Mouse (Mus musculus) lung, postnatal 0 days (tissue): Measurements from ENCODE around the gene Atp2a1. TPM values are rescaled to one million over a fixed set of nuclear protein-coding genes. Genes with fewer than 3 reads are reported as not detected.
A peak's percentile ranks its signal among the peaks of the same experiment; 100 is the strongest.

Experiments
- ATAC-seq: fragments of 200-750 bp; cut with Nextera tagmentation; 2 replicates; pipeline ENCODE4 v1.8.0; 2017; ENCODE audit warnings: moderate library complexity
- DNase-seq: peaks from one replicate; pipeline ENCODE4 v3.0.0-alpha.2; 2016; ENCODE audit warnings: low spot score
- H3K27ac ChIP-seq: fragments of 300-500 bp; sonication (generic); 2 replicates; pipeline ENCODE4 v1.5.1; 2014; ENCODE audit warnings: antibody characterized with exemption, mild to moderate bottlenecking, low read length, mixed read lengths
- H3K27me3 ChIP-seq: fragments of 300-500 bp; sonication (generic); replicated peaks from 2 replicates; pipeline ENCODE4 v1.6.1; 2014; ENCODE audit warnings: low read length, mixed read lengths; ENCODE audit not compliant: insufficient read depth
- H3K36me3 ChIP-seq: fragments of 300-500 bp; sonication (generic); 2 replicates; pipeline ENCODE4 v1.6.1; 2014; ENCODE audit warnings: low read length, mixed read lengths; ENCODE audit not compliant: insufficient read depth
- H3K4me1 ChIP-seq: fragments of 300-500 bp; sonication (generic); 2 replicates; pipeline ENCODE4 v1.6.1; 2014; ENCODE audit warnings: antibody characterized with exemption, low read depth, low read length, mixed read lengths; ENCODE audit not compliant: insufficient read depth
- H3K4me2 ChIP-seq: fragments of 300-500 bp; sonication (generic); replicated peaks from 2 replicates; pipeline ENCODE4 v1.6.1; 2014; ENCODE audit warnings: low read depth, mild to moderate bottlenecking, low read length, moderate library complexity, mixed read lengths
- H3K4me3 ChIP-seq: fragments of 300-500 bp; sonication (generic); 2 replicates; pipeline ENCODE4 v1.5.1; 2014; ENCODE audit warnings: low read depth, low read length
- H3K9ac ChIP-seq: fragments of 300-500 bp; sonication (generic); replicated peaks from 2 replicates; pipeline ENCODE4 v1.6.1; 2014; ENCODE audit warnings: low read depth, mild to moderate bottlenecking
- H3K9me3 ChIP-seq: fragments of 300-500 bp; sonication (generic); 2 replicates; pipeline ENCODE4 v1.6.1; 2016; ENCODE audit warnings: low read length, mixed read lengths
- CTCF ChIP-seq: IDR thresholded peaks from 2 replicates; pipeline ENCODE4 v1.5.1; 2016; ENCODE audit warnings: antibody characterized with exemption, mild to moderate bottlenecking
- EP300 ChIP-seq: IDR thresholded peaks from 2 replicates; pipeline ENCODE4 v1.6.1; 2016; ENCODE audit warnings: antibody characterized with exemption, mild to moderate bottlenecking, control low read depth
- WGBS: fragments of 180-500 bp; shearing (Covaris S2); extraction: QIAGEN DNeasy Blood & Tissue Kit; methylation state at CpG from one replicate; pipeline ENCODE4 v1.1.7; 2014; 5-methylcytosine and 5-hydroxymethylcytosine counted together
- polyA plus RNA-seq: library from polyadenylated mRNA; unstranded; fragments of >200 nt; fragmentation: Nextera tagmentation; extraction: Ambion mirVana; gene quantifications from 2 replicates; pipeline ENCODE4 v1.2.1, GENCODE M21; 2015

The Atp2a1 gene
- polyA plus RNA-seq, 1 experiment from 2014 or later = 0.14 TPM

DNA sequence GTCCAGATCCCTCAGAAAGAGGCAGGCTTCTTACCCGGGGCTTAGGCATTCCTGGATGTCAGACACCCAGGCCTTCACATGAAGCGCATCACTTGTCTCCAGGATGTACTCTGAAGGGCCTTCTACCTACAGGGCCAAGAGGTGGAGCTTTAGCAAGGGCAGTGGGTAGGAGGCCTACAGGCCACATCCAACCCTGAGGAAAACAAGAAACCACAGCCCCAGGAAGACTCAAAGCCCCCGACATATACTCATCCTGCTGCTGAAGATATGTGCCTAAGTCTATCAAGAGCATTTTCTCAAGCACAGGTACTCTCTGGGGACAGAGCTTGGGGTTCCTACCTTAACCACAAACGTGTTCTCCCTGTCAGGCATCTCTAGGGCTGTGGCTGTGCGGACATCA is 8.5 kb upstream of the Atp2a1 start:
- WGBS = 88% methylated on average over 5 of the region's 5 CpGs
- ATAC-seq (no peak), DNase-seq (no peak)
- H3K4me1 ChIP-seq = no peaks in the 10 kb centered on the region; the same call in 1 of the 2 replicates
- H3K9ac ChIP-seq = no peak overlapping the region
- H3K27me3 ChIP-seq = no peaks in the 10 kb centered on the region
- no peak overlapping the region for H3K4me3 ChIP-seq
- H3K9me3 ChIP-seq = no peaks in the 10 kb centered on the region
- no peak for TF ChIP-seq EP300
- TF ChIP-seq CTCF = no peak
- no peak overlapping the region for H3K27ac ChIP-seq
- peaks cover 18% of the 10 kb centered on the region for H3K36me3 ChIP-seq
- no peak overlapping the region for H3K4me2 ChIP-seq

DNA sequence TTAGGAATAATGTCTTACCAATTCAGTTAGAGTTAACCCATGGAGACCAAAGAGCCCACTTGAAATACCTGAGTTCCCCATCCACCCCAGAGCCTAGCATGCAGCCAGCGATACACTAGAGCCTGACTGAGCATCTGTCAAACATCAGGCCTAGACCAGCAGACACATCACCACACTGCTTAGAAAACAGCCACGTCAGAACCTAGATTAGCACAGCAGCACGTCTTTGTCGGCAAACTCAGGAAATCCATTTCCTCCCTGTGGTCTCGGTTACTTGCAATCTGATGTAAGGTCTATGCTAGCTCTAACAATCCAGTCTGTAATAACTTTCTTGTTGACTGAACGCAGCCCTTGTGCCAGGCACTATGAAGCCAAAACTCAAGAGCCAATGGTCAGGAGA is 7.2 kb upstream of the Atp2a1 start:
- WGBS = 70% methylated on average over 6 of the region's 6 CpGs
- TF ChIP-seq EP300 (no peak), CTCF (no peak)
- Histone ChIP-seq H3K4me3 (no peak overlapping the region), H3K4me2 (no peak overlapping the region), H3K27ac (no peak overlapping the region), H3K4me1 (no peaks in the 10 kb centered on the region; the same call in 1 of the 2 replicates), H3K36me3 (peaks cover 18% of the 10 kb centered on the region), H3K9ac (no peak overlapping the region), H3K27me3 (no peaks in the 10 kb centered on the region), H3K9me3 (no peaks in the 10 kb centered on the region)
- ATAC-seq (no peak), DNase-seq (no peak)

DNA sequence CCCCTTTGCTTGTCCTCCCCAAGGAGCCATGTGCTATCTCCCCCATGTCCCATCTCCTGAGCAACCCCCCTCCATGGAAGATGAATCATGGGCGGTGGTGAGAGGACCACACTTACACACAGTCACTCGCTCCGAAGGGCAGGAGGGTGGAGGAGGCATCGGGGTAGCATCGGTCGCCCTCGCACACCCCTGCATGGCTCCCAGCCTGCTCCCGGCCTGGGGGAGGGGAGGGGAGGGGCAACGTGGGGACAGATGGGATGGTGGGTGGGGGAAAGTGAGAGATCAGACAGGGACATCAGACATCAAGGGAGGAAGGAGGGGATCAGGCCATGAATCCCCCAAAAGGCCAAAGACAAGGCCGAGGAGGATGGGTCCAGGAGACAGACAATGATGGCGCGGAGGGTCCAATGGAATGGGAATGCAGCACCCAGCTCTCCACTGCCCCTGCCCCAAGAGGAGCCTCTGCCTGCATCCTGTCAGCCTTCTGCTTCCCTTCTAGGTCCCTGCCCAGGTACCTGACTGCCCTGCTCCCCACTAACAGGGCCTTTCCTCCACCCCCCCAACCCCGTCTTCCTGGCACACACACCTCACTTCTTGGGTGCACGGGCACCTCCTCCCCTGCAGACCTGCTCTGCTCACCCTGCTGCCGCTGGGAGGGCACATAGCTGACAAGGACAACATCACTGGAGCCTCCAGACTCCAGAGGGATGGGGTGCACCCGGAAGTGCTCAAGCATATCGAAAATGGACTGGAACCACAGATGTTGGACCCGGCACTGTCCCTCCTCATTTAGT is 5.1 kb upstream of the Atp2a1 start:
- Histone ChIP-seq H3K4me2 (no peak overlapping the region), H3K27ac (no peak overlapping the region), H3K27me3 (no peaks in the 10 kb centered on the region), H3K36me3 (peaks cover 18% of the 10 kb centered on the region), H3K4me1 (no peaks in the 10 kb centered on the region), H3K9me3 (no peaks in the 10 kb centered on the region), H3K4me3 (no peak overlapping the region), H3K9ac (no peak overlapping the region)
- 90% methylated on average over 18 of the region's 18 CpGs for WGBS
- no peak for TF ChIP-seq EP300
- DNase-seq (no peak), ATAC-seq (no peak)

DNA sequence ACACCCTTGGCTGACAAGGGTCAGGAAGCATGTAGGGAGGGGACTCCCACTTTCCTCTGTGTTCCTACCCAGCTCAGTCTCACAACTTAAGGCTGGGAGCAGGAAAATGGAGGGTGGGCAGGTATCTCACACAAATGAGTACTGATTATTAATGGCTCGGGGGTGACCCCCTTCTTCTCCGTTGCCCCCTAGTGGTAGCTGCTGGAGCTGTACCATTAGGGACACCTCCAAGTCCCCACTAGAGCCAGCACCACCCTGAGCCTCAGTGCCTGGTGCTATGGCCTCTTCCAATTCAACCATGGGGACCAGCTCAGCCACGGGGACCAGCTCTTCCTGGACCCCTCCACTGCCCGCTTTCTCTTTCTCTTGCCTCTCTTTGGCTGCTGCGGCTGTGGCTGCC is 4.4 kb upstream of the Atp2a1 start:
- Histone ChIP-seq H3K9me3 (no peaks in the 10 kb centered on the region), H3K27me3 (no peaks in the 10 kb centered on the region), H3K4me2 (no peak overlapping the region), H3K9ac (no peak overlapping the region), H3K36me3 (peaks cover 18% of the 10 kb centered on the region), H3K27ac (no peak overlapping the region), H3K4me1 (no peaks in the 10 kb centered on the region), H3K4me3 (no peak overlapping the region)
- DNase-seq = peak; percentile 44
- 55% methylated on average over 5 of the region's 5 CpGs for WGBS
- no peak for ATAC-seq
- TF ChIP-seq EP300 (no peak), CTCF (peak; percentile 74)

DNA sequence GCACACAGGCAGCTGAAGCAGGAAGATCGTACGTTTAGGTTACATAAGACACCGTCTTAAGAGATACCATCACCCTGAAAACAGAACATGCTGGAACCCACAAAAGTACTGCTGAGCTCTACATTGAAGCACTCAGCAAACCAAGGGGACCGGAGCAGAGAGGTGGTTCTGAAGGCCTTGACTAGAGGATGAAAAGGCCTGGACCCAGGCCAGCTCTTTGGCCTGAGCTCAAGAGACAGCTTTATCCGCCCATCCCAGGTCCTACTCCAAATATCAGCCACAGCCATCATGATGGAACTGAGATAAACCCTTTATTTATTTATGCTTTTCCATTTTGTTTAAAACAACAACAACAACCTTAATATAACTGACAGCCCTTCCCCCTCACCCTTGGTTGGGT is 3.8 kb upstream of the Atp2a1 start:
- Histone ChIP-seq H3K36me3 (peaks cover 16% of the 10 kb centered on the region), H3K9ac (no peak overlapping the region), H3K4me2 (no peak overlapping the region), H3K4me1 (no peaks in the 10 kb centered on the region), H3K27me3 (no peaks in the 10 kb centered on the region), H3K27ac (no peak overlapping the region), H3K4me3 (no peak overlapping the region), H3K9me3 (no peaks in the 10 kb centered on the region)
- TF ChIP-seq CTCF (no peak), EP300 (no peak)
- DNase-seq = no peak
- ATAC-seq = no peak
- WGBS = 77% methylated on average over 5 of the region's 5 CpGs

DNA sequence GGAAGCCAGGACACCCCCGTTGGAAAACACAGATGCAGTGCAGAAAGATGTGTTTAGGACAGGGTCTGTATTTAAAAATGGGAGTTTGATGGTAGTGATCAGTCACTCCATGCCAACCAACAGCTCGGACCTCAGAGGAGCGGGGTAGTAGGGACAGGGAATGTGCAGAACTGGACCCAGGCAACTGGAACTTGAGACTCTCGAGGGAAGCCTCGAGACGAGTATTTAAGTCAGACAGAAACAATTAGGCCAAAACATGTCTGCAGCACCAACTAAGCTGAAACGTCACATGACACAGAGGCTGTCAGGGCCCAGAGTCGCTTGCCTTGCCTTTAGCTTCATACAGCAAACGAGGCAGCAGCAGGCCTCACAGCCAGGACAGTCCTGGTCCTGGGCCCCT is 3.2 kb upstream of the Atp2a1 start:
- Histone ChIP-seq H3K9ac (no peak overlapping the region), H3K4me2 (no peak overlapping the region), H3K9me3 (no peaks in the 10 kb centered on the region), H3K4me3 (no peak overlapping the region), H3K36me3 (peaks cover 10% of the 10 kb centered on the region), H3K4me1 (no peaks in the 10 kb centered on the region), H3K27ac (peak overlapping the region; percentile 32; the same call in 1 of the 2 replicates), H3K27me3 (no peaks in the 10 kb centered on the region)
- ATAC-seq (no peak), DNase-seq (no peak)
- TF ChIP-seq EP300 (no peak), CTCF (no peak)
- 48% methylated on average over 9 of the region's 9 CpGs for WGBS
